Mouse (Mus musculus) bone marrow, adult 2 months (tissue): Measurements from ENCODE around the gene Pxt1. TPM values are rescaled to one million over a fixed set of nuclear protein-coding genes. Genes with fewer than 3 reads are reported as not detected.

Source experiments
- H3K27ac ChIP-seq: fragments of 200-500 bp; 2 replicates; pipeline ENCODE4 v1.5.1; 2012; ENCODE audit warnings: low read depth, mild to moderate bottlenecking, control low read depth, inconsistent platforms, low read length; ENCODE audit not compliant: control insufficient read depth, poor library complexity, insufficient read depth
- H3K4me1 ChIP-seq: fragments of 200-500 bp; 2 replicates; pipeline ENCODE4 v1.6.1; 2011; ENCODE audit warnings: low read length; ENCODE audit not compliant: control insufficient read depth, insufficient read depth
- H3K4me3 ChIP-seq: fragments of 200-500 bp; replicated peaks from 2 replicates; pipeline ENCODE3; 2011; ENCODE audit warnings: mild to moderate bottlenecking, low read depth, low read length, control low read depth; ENCODE audit not compliant: control insufficient read depth
- CTCF ChIP-seq: fragments of 200-500 bp; IDR thresholded peaks from 2 replicates; pipeline ENCODE4 v1.5.1; 2011; ENCODE audit warnings: low read length, control low read depth; ENCODE audit not compliant: control insufficient read depth, insufficient read depth
- POLR2A ChIP-seq: fragments of 200-500 bp; IDR thresholded peaks from 2 replicates; pipeline ENCODE4 v1.6.1; 2011; ENCODE audit warnings: low read depth, mild to moderate bottlenecking, control low read depth, low read length, borderline replicate concordance; ENCODE audit not compliant: control insufficient read depth
- WGBS: fragments of 180-500 bp; shearing (Covaris S2); methylation state at CpG from one replicate; pipeline ENCODE4 v1.1.7; 2018; 5-methylcytosine and 5-hydroxymethylcytosine counted together
- polyA plus RNA-seq: library from polyadenylated mRNA; stranded (reverse); fragments of >200 nt; gene quantifications from 2 replicates; pipeline ENCODE4 v1.2.4, GENCODE M21; 2011; ENCODE audit warnings: low replicate concordance; ENCODE audit not compliant: missing spikeins, insufficient read depth, insufficient read length

Gene Pxt1
- polyA plus RNA-seq, 1 experiment = not detected

DNA sequence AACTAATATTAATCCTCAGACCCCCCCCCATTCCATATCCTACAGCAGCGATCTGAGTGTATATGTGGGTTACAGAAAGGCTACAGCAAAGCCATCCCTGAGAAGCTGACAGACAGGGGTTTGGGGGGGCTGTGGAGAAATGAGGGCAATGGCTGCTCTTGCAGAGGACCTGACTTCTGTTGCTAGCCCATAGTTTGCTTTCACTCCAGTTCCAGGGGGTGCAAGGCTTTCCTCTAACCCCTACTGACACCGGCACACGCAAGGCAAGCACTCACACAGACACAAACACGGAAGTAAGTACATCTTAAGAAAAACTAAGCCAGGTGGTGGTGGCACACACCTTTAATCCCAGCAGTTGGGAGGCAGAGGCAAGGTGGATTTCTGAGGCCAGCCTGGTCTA lies 14.3 kb downstream of the Pxt1 start:
- no peak for TF ChIP-seq POLR2A
- TF ChIP-seq CTCF = no peak
- peaks cover 3% of the 10 kb centered on the region; the same call in 1 of the 2 replicates for H3K4me1 ChIP-seq
- H3K27ac ChIP-seq = no peak overlapping the region; the same call in 1 of the 2 replicates
- 85% methylated on average over 4 of the region's 4 CpGs for WGBS
- H3K4me3 ChIP-seq = no peak overlapping the region

DNA sequence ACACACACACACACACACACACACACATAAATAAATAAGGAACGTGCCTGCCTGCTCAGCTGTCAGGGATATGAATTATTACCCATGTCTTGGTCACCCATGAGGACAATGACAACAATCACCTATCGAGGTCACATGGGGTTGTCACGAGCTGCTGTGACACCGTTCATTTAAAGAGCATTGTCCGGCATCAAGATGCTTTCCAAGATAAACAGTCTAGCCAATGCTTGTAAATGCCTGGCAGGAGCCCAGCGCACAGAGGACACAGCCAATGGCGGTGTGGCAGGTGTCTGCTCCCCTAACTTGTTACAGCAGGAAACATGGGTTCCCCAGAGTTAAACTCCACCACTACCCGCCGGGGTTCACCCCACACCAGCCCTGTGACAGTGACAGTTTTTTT lies 15.6 kb downstream of the Pxt1 start:
- WGBS = 65% methylated on average over 9 of the region's 9 CpGs
- TF ChIP-seq CTCF (no peak), POLR2A (no peak)
- Histone ChIP-seq H3K4me3 (no peak overlapping the region), H3K4me1 (peaks cover 3% of the 10 kb centered on the region; the same call in 1 of the 2 replicates), H3K27ac (no peak overlapping the region)

DNA sequence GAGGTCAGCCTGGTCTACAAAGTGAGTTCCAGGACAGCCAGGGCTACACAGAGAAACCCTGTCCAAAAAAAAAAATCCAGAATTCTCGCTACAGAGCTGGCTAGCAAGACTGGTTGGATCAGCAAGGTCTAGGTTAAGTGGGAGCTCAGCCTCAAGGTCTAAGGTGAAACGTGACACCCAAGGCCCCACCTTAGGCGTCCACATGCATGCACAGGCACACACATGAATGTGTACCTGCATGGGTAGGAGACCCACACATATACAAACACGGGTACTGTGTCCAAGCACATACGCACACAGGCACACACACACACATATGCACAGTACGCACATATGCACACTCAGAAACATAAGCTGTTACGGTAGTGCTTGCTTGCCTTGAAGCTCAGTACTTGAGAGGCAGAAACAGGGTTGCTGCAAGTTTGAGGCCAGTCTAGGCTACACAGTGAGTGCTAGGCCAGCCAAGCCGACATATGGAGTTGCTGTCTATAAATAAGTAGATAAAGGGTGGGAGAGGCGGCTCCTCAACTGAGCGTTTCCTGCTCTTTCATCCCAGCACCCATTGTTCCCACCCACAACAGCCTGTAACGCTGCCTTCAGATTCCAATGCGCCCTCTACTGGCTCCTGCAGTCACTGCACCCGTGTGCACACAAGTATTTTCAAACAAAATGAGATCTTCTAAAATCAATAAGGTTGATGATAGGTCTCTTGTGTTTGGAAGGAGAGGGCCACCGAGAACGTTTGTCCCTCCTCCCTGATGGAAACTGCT lies 16.6 kb downstream of the Pxt1 start:
- whole genome bisulfite sequencing = 37% methylated on average over 15 of the region's 15 CpGs
- no peak overlapping the region for H3K27ac ChIP-seq
- TF ChIP-seq POLR2A (no peak), CTCF (peak; percentile 84)

DNA sequence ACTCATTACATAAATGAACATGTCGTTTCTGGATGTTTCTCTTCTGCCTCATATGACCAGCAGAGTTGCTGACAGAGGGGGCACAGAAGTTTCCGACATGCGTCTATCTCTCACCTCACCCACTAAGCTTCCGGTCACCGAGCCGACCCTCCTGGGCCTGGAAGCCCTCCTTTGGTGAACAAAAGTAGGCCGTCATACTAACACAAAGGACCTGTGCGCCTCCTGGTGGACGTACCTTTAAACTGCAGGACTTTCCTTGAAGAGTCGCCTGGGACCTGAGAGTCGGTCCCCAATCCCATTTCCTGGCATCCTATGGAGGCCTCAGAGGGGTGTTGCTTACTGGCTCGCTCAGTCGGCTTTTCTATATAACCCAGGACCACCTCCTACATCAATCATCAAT lies 17.3 kb downstream of the Pxt1 start:
- 6% methylated on average over 13 of the region's 13 CpGs for WGBS

More for the DNA sequence above, 16.6 kb downstream of the Pxt1 start:
- H3K4me1 ChIP-seq = peaks cover 4% of the 10 kb centered on the region; the same call in 1 of the 2 replicates
- no peak overlapping the region for H3K4me3 ChIP-seq

DNA sequence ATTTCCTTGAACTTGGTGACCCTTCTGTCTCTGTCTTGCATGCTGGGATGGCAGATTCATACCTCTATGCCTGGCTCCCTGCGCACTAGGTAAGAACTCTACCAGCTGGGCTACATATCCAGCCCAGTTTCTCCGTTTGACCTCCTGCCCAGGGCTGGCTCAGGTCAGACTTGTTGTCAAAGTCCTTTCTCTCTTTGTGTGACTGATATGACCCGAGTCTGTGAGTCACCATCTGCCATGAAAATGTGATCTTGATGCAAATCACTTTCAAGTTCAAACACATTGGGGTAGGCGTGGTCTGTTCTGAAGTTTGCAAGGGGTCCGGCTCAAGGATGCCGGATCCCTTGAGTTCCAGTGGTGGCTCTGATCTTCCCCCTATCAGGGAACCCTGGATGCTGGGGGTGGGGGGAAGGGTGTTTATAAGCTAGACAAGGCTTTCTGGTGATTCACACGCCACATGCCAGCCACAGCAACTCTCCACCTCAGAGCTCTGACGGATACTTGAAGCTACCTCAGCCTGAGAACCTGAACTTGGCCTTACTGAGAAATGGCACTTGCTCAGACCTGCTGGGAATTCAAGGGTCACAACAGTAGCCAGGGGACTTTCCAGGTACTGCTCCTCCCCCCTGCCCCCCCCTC lies 18.6 kb downstream of the Pxt1 start:
- no peak overlapping the region for H3K27ac ChIP-seq
- no peak overlapping the region for H3K4me3 ChIP-seq
- H3K4me1 ChIP-seq = peaks cover 4% of the 10 kb centered on the region; the same call in 1 of the 2 replicates
- TF ChIP-seq POLR2A (no peak), CTCF (no peak)
- WGBS = 86% methylated on average over 8 of the region's 8 CpGs

More for the DNA sequence above, 17.3 kb downstream of the Pxt1 start:
- Histone ChIP-seq H3K27ac (no peak overlapping the region), H3K4me1 (peaks cover 4% of the 10 kb centered on the region; the same call in 1 of the 2 replicates), H3K4me3 (no peak overlapping the region)
- TF ChIP-seq POLR2A = no peak
- TF ChIP-seq CTCF = peak; percentile 73

DNA sequence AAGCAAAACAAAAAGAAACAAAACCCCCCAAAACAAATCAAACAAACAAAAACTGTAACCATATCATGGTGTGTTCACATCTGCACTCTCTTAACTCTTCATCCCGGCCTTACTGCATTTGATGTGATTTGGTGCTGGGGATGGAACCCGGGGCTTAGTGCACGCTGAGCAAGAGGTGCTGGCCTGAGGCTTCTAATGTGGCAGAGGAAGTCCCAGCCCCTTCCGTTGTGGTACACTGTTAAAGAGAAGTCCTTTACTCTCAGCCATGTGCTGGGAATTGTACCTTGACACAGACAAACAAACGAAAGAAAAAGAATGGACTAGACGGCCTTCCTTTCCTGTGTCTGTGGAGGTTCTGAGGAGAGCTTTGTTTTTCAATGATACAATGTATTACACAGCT lies 21.5 kb downstream of the Pxt1 start:
- Histone ChIP-seq H3K4me1 (peaks cover 4% of the 10 kb centered on the region; the same call in 1 of the 2 replicates), H3K27ac (no peak overlapping the region), H3K4me3 (no peak overlapping the region)
- TF ChIP-seq CTCF = no peak
- TF ChIP-seq POLR2A = no peak
- WGBS = 3% methylated on average over 6 of the region's 6 CpGs

DNA sequence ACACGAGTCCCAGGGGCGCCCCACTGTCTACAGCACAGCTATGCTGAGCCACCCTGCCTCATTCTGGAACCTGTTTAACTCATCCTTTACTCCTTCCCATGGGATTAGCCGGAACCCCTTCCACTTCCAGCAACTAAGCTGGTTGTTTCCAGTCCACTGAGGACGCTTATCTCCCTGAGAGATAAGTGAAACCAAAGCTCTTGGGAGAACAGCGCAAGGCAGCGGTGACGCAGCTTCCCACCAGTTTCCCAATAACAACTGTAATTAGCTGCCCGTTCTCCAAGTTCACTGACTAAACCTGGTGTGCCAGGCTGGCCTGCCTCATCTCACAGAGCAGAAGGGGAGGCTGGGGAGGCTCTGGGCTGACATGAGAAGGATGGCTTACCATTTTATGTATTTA lies 22.6 kb downstream of the Pxt1 start:
- peak overlapping the region; percentile 5 for H3K4me3 ChIP-seq
- H3K27ac ChIP-seq = no peak overlapping the region
- peaks cover 2% of the 10 kb centered on the region; the same call in 1 of the 2 replicates for H3K4me1 ChIP-seq
- TF ChIP-seq POLR2A (no peak), CTCF (no peak)
- WGBS = 42% methylated on average over 8 of the region's 8 CpGs

DNA sequence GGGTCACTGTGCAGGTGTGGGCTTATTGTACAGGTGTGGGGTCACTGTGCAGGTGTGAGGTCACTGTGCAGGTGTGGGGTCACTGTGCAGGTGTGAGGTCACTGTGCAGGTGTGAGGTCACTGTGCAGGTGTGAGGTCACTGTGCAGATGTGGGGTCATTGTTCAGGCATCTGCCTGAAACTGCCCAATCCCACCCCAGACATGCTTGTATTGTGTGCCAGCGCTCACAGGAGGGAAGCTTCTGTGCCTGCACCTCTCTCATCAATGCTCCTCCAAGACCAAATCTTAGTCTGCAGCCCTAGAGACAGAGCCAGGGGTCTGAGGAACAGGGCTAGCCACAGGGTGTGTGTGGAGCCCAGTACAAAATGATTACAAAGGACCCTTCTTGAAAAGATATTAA lies 27.1 kb downstream of the Pxt1 start:
- Histone ChIP-seq H3K4me1 (no peaks in the 10 kb centered on the region), H3K4me3 (no peak overlapping the region), H3K27ac (no peak overlapping the region)
- 88% methylated on average over 1 of the region's 1 CpGs for WGBS
- TF ChIP-seq POLR2A (no peak), CTCF (no peak)
